Mouse (Mus musculus): ENCODE measurements around the gene Sh2b3.

Sh2b3 gene

GRCm38 (mm10) chr5:121791026-121791425, 46.4 kb downstream of the Sh2b3 start:
- no peak for DNase-seq (ENCODE audit: low read depth)

- no peak for DNase-seq (ENCODE audit: low read depth)
These were observed 53.5 kb downstream of the Sh2b3 start for GRCm38 (mm10) chr5:121783862-121784500.

- DNase-seq (ENCODE audit: low read depth) = no peak
These were observed 55.0 kb downstream of the Sh2b3 start for GRCm38 (mm10) chr5:121782467-121782866.

- no peak for DNase-seq (ENCODE audit: low read depth)
These were observed 57.3 kb downstream of the Sh2b3 start for GRCm38 (mm10) chr5:121780180-121780579.

GRCm38 (mm10) chr5:121778485-121779119, 58.8 kb downstream of the Sh2b3 start:
- DNase-seq (ENCODE audit: low read depth) = no peak

- DNase-seq (ENCODE audit: low read depth) = no peak
These were observed 65.8 kb downstream of the Sh2b3 start for GRCm38 (mm10) chr5:121771611-121772010.

GRCm38 (mm10) chr5:121769827-121770226, 67.6 kb downstream of the Sh2b3 start:
- DNase-seq (ENCODE audit: low read depth) = no peak

GRCm38 (mm10) chr5:121767564-121767963, 69.9 kb downstream of the Sh2b3 start:
- DNase-seq (ENCODE audit: low read depth) = no peak

GRCm38 (mm10) chr5:121766038-121766773, 71.2 kb downstream of the Sh2b3 start:
- no peak for DNase-seq (ENCODE audit: low read depth)

Measured in c-Kit-positive CD71-negative TER-119-negative erythroid progenitor cells, embryonic 14.5 days (primary cell).